Mouse (Mus musculus): ENCODE data around the gene Erap1.

DNA sequence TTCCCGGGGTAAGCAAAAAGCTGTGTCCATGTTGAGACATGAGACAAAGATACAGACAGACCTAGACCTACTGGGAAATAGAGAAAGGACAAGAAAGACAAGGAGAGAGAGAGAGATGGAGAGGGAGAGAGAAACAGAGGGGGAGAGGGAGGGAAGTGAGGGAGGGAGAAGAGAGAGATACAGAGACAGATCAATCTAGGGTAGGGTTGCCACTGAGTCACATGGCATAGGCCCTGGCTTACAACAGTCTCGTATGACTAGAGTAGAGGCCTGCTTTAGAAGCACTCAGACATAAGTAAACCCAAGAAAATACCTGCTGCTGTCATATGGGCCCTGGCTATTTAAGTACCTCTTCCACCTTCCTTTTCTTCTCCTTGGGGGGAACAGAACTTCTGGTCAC, 97.0 kb downstream of the Erap1 start:
- TF ChIP-seq CTCF (IDR thresholded peaks at IDR 0.05; ENCODE audit: low read depth), result no peak
- TF ChIP-seq EP300 (IDR thresholded peaks at IDR 0.05; ENCODE audit: low read depth), result no peak

Data from liver, embryonic 14.5 days (tissue).